Mouse (Mus musculus) CD4-positive, CD25-positive, alpha-beta regulatory T cell, adult 2 months (primary cell): ENCODE data around the gene Ubqln1.

Experiments used
- DNase-seq: peaks from one replicate; pipeline ENCODE4 v3.0.0-alpha.2; 2012; ENCODE audit warnings: low read depth, low spot score

Ubqln1 gene

DNA sequence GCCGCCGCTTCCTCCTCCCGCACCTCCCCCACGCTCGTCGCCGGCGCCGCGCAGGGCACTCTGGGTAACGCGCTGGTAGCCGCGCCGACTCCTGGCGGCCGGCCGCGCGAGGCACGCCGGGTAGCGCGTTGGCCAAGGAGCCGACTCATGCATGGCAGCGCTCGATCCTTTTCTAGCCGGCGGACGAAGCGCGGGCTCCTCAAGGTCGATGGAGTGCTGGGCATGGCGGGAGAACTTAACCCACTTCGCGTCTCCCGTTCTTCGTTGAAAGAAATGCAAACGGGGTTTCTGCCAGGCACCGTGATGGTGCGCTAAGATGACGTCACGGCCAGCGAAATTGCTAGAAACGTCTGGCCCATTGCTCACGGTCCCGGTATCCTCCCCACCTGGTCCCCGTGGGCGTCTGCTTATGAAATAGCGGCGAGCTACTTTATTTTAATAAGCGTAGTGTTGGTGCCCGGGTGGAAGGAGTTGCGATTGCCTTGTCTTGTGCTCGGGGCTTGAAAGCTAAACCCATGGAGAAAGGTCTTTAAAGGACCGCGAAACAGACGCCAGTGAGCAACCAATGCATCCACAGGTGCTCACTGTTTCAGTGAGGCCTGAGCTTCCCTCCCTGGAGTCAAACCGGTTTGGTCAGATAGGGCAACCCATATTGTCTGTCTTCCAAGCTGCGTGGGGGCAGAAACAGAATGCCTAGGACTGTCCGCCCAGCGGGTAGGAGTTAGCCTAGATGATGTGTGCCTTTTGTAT, at the start of gene Ubqln1:
TSS of gene Ubqln1 (minus strand) at position 62 of the 750 bp plus-strand sequence.
- DNase-seq, result peak; percentile 94

DNA sequence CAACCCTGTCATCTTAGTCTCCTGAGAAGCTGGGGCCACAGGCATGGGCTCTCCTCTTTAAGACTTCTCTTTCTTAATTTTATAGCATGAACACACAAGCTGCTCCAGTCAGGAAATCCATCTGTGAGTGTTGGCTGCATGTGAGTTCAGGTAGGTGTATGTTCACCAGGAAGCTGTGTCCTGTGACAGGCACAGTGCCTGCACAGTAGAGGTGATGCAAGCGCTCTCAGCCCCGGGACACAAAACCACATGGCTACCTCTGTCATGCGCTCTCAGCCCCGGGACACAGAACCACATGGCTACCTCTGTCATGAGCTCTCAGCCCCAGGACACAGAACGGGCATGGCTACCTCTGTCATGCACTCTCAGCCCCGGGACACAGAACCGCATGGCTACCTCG, 48.1 kb upstream of the Ubqln1 start:
- no peak for DNase-seq

DNA sequence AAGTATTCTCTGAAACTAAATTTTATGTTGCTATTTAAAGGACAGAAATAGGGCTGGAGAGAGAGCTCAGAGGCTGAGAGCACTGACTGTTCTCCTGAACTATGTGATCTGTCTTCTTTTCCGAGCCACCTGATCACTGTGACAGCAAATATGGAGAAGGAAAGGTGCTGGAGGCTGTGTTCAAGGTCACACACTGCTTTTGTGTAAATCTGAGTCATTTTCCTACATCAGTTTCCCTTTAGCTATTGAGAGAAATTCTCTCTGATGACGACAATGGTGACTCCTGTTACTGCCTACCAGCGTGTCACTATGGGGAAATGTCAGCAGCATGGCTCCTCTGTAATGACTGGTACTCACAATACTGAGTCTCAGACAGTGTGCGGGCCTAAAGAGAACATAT, 46.2 kb upstream of the Ubqln1 start:
- no peak for DNase-seq

DNA sequence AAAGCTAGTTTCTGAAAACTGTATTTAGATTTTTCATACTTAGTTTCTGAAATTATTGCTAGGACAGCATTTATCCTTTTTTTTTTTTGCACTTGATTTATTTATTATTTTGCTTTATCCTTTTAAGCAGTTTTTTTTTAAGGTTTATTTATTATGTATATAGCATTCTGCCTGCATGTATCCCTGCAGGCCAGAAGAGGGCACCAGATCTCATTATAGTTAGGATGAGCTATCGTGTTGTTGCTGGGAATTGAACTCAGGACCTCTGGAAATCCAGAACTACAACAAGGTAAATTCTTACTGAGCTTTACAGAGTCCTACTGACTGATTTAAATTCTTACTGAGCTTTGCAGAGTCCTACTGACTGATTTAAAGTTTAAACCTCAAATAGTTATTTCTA, 37.8 kb upstream of the Ubqln1 start:
- peak; percentile 15 for DNase-seq

DNA sequence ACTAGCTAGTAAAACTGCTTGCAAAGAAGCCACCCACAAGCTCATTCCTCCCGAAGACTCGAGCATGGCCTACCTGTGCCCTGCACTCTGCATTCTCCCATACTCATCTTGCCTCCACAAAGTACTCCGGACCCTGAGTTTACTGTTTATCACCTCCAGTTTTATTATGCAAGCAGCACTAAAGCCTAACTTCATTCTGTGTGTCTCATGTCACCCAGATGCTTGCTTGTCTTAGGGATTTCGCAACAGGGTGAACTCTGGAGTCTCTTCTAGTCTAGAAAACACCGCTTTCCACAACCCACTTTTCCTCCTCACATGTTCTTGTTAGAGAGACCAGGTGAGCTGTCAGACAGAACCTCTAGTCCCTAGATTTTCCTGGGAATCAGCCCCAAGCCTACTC, 33.5 kb upstream of the Ubqln1 start:
- DNase-seq, result no peak

DNA sequence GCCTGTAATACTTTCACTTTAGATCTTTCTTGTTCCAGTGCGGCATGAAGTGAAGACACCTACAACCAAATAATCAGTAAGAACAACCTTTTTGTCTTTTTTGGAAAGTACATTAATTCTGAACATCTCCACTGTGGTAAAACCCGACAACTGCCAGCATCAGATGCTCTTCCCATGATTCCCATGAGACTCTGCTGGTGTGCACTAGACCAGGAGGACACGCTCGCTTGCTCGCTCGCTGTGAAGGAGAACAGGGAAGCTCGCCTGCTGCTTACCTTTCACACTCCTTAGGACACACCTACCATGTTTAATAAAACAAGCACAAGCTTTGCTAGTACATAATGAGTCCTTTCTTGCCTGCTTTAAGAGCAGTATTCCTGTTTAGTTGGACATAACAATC, 21.1 kb upstream of the Ubqln1 start:
- DNase-seq, result no peak

DNA sequence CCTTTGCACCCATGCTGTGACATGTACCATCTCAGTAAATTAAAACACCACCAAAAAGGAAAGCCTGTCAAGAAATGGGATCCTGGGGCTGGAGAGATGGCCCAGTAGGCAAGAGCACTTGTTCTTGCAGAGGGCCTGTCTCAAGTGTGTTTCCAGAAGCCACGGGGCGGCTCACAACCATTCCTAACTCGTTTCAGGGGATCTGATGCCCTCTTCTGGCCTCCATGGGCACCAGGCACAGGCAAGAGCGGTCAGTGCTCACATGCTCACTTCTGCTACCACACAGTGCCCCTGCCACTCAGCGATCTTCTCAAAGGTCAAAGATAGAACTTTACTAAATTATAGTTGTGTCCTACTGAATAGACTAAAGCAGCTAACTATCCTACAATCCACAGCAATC, 17.2 kb upstream of the Ubqln1 start:
- DNase-seq, result peak; percentile 68

DNA sequence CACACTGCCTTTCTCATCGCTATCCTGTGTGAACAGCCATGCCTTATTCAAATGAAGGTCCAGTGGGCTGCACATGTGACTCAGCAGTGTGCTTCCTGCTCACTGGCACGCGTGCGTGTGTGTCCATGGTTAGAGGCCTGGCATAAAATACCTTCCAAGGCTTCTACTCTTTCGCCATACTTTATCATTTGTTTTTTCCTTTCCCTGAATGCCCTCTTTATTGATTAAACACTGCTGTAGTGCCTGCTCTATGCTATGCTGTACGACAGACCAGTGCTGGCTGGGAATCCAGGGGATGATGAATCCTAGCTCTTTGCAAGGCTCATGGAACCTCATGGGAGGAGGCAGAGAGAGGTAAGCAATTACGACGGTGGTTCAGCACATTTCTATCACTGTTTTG, 16.6 kb upstream of the Ubqln1 start:
- DNase-seq, result no peak

DNA sequence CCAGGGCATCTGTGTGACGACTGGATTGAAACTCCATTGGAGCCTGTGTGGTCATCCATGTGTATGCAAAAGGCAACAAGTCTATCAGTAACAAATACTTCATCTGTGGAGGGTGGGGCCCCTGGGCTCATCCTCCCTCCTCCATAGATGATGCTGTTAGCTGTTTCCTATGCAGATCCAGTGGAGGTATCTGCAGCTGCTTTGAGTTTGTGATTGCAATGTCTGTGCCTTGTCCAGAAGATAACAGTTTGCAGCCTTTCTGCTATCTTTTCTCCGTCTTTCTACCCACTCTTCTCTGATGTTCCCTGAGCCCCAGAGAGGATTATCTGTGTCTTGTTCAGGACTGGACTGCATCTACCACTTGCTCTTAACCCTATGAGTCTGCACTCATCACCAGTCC, 13.2 kb upstream of the Ubqln1 start:
- no peak for DNase-seq

DNA sequence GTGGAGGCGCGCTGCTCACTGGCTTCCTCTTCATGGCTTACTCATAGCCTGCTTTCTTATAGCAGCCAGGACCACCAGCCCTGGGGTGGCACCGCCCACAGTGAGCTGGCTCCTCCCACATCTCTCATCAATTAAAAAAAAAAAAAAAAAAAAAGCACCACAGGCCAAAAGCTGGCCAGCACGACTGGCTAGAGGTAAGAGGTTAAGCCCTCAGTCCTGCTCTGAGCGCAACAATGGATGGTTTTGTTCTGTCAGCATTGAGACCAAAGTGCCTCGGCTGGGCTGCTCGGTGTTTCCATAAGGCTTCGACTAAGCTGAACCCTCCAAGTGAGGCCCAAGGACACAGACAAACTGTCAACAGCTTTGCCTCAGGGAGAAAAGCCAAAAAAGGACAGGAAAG, 10.2 kb upstream of the Ubqln1 start:
- DNase-seq, result no peak

DNA sequence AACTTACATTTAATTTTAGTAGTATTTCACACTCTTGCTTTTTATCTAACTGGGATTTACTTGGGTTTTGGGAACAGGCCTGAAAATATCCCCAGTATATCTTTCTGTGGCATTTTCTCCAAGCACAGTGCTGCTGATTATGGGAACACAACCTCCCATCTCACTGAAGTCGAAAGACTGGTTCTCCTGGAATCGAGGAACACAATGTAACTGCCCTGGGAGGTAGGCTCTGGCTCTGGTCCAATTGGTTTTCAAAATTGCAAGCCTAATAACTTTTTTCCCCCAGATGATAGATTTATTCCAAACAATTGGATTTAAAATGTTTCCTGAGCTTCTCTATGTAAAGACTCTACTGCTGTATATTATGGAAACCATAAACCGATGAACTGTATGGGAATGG, 4.8 kb upstream of the Ubqln1 start:
- no peak for DNase-seq

DNA sequence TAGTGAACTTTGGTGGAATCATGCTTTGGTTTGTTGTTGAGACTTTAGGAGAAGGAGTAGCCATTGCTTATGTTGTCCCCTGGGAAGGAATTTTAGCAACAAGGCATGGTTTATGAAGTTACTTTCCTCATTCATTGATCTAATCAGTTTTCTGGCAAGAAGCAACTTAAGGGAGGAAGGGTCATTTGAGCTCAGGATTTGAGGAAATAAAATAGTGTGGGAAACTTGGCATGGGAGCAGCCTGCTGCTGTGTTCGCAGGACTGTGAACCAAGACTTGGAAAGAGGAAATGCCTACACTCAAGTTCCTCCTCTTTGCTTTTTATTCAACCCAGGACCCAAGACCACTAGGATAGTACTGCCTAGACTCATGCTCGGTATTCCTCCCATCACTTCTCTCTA, 2.1 kb upstream of the Ubqln1 start:
- no peak for DNase-seq

DNA sequence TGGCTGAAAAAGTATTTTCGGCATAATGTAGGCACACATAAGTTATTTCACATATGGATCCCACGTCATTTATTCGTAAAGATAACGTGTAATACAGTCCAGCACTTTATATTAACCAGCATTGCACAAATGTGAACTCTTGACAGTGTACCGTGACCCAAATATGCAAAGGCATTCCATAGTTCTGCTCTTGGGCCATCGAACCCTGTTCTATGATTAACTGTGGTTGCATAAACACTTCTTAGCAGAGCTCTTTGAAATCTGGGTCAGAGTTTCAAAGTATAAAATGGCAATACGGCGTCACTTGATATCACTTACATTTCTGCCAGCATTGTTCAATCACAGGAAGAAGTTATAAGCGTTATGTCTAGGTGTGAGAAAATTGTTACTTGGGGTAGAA, 942 bp upstream of the Ubqln1 start:
- no peak for DNase-seq

DNA sequence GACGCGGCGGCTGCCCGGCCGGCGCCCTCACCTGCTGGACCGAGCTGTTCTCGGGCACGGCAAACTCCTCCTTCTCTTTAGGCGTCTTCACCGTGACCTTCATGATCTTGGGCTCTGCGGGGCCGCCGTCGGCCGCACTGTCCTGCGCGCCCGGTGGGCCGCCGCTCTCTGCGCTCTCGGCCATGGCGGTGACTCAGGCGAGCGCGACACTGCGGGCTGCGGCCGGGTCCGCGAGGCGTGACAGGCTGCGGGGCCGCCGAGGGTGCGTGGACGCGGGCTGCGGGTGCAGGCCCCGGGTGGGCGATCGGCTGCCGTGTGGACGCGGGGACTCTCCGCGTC, 231 bp downstream of the Ubqln1 start:
- no peak for DNase-seq

DNA sequence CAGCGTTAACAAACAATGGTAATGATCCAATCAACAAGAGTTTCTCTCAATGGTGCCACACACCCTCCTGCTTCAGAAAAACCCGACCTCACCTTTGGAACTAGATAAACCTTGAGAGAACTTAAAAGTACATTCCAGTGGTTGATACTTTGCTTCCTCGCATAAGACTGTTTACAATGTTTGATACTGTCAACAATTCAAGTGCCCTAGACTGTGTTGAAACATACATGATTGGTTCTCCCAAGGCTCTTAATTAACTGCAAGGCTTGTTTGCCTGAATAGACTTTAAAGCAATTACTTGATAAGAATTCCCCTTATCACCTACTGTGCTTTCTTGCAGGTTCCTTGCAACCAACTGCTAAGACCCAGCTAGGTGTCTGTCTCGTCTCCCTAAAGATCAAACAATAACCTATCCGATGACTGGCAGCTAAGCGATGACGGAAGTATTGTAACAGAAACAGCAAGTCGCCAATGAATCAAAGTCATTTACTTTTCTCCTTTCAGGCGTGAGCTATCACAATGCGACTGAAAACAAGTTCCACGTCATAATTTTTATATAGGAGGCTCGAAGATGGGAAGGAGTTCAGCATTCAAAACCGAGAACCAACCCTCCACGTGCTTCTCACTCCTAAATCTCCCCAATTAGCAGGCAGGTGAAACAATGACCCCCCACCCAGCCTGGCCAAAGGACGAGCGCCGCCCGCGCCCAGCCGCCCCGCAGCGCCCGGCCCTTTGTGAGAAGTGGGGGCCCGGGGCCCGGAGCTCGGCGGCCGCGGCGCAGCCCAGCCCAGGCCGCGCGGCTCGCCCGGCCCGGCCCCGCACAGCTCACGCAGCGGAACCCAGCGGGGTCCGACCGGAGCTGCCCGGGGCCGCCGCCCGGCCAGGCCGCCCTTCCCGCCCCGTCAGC, 854 bp downstream of the Ubqln1 start:
- peak; percentile 71 for DNase-seq

DNA sequence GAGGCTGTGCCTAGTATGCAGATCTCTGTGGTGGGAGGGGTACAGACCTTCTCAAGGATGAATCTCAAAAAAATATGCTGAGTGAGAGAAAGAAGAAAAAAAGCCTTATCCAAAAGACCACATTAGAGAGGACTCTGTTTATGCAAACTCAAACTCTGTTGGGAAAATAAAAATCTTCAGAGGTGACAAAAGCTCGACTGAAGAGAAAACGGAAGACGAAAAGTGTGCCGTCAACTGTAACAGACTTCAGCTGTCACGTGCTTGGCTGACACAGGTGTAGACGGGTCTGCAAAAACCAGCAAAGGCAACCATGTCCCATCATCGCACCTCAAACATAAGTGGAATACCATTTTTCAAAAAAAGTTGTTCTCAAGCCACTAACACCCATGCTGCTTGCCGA, 1.7 kb downstream of the Ubqln1 start:
- peak; percentile 20 for DNase-seq

DNA sequence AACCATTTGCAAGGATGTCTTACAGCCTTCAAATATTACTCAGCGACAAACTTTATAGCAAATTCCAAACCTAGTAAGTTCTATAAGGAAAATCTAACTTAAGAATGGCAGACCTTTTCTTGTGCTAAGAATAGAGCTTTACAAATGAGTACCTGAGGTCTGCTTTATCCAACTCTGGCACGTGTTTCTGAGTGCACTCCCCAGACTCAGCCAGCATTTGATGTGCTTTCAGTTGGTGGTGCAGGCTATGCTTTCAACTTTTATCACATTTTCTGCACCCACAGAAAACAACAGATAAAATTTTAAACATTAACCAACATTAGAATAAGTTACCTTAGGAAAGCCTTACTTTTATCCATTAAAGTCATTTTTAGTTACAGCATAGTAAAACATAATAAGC, 2.9 kb downstream of the Ubqln1 start:
- DNase-seq, result no peak

DNA sequence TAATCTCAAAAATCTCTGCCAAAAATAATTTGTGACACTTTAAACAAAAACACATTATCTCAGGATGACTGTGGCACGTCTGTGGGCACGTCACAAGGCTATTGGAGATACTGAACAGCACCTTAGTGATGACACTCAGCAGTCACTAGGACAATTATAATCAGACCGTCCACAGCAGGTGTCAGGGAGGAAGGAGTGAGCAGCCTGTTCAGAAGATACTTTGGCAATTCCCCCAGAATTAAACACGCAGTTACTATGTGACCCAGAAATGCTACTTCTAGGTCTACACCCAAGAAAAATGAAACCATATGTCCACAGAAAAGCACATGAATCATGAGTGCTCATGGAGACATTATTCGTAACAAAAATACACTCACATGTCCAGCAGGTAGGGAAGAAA, 5.0 kb downstream of the Ubqln1 start:
- no peak for DNase-seq

DNA sequence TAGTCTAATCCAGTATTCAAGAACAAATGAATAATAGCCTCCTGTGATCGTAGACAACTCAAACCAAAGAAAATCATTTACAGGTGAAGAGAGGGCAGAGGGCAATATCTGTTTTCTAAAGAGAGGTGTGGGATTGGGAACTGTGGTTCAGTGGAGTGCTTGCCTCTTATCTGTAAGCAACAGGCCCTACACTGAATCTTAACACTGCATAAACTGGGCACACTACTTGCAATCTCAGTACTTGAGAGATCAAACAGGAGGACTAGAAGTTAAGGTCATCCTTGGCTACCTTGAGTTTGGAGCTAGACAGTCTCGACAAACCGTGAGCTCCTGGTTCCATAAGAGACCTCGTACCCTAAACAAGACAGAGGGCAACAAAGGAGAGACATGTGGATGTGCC, 9.4 kb downstream of the Ubqln1 start:
- DNase-seq, result no peak

DNA sequence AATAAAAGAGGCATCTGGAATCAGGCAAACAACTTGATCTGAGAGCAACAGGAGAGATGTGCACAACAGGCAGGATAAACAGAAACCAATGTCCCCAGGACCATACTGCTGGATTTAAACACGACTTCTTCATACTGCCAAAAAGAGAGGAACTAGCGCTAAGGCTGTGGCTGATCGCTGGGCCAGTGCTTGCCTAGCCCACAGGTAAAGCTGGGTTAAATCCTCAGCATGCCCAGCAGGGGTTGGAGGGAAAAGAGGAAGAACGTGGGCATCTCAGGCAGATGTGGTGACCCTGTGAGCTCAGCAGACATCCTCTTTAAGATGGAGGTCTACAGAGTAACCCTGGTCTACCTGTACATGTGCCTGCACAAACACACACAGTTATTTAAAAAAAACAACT, 10.5 kb downstream of the Ubqln1 start:
- no peak for DNase-seq

DNA sequence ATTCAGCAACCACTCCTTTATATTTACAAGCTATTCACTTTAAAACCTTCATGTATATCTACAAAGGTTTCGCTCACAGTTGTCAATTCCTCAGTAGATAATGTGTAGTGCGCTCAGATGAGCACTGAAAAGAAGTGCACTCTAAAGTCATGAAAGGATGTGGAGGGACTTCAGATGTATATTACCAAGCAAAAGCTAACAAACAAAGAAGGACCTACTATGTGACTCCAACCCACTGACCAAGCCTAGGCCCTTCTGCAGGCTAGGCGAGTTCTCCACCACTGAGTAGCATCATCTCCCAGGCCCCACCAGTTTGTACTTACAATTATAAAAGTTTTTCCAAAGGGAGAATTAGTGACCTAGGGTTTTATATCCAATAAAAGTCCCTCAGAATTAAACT, 11.3 kb downstream of the Ubqln1 start:
- no peak for DNase-seq

DNA sequence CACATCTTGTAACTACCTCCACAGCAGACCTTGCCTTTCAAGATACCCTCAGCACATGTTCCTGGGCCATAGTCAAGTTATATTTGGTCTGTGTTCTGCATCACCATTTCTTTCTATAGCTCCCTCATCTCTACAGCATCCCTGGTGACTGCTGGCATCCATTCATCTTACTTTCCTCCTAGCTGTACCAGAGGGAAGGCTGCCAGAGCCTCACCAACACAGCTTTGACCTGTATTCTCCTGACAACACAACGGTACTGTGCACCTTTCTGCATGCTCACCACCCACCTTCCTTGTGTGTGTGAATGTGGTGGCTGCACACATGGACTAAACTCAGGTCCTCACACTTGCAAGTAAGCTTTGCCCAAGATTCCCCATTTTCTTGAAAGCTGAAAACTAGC, 12.6 kb downstream of the Ubqln1 start:
- no peak for DNase-seq

DNA sequence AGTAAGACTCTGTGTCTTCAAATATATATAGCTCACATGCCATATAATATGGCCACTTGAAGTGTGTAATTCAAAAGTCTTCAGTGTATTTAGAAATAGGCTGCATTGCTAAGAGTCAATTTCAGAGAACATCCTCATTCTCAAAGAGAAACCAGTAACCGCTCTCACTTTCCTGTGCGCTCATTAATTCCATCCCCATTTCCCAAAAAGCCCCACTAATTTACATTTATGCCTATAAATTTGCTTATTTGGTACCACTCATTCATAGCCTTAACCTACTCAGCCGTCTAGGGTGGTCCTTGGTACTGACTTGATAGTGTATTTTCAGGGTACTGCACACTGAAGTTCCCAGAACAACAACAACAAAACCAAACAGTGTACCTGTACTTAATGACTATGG, 13.5 kb downstream of the Ubqln1 start:
- DNase-seq, result no peak
